In genomic region chr10:128547361-128548032, GRCm38 (mm10) we compare ENCODE assay signal across 8 mouse cellular contexts. TPM values are rescaled to one million over a fixed set of nuclear protein-coding genes. Genes with fewer than 3 reads are reported as not detected.
DNase-seq lines count a peak whose midpoint lies in the region; ATAC-seq and TF ChIP-seq lines count a peak whose summit lies in the region.

Zc3h10 (minus strand) TSS chr10:128547774.

- under 1% methylated on average over 39 of the region's 50 CpGs for WGBS in hindbrain, embryonic 16.5 days

- H3K4me2 ChIP-seq in hindbrain, embryonic 16.5 days (ENCODE audit: low read length): peak within 1 kb of the TSS; percentile 64

- ATAC-seq in hindbrain, embryonic 16.5 days: peak; percentile 89
- ATAC-seq in megakaryocyte, adult 5-6 weeks (ENCODE audit: poor library complexity, severe bottlenecking): peak; percentile 76

- H3K4me1 ChIP-seq in hindbrain, embryonic 16.5 days (ENCODE audit: control insufficient read depth, insufficient read depth, low read depth, low read length): peaks cover 7% of the 10 kb centered on the region

- peaks cover 24% of the 10 kb centered on the region for H3K36me3 ChIP-seq in hindbrain, embryonic 16.5 days (ENCODE audit: control insufficient read depth, insufficient read depth, low read length)

- peak; percentile 96 for DNase-seq in WW6 (ENCODE audit: low read depth, low spot score)
- DNase-seq in cerebellum, postnatal 4 days (ENCODE audit: low spot score in 2 of 2): peak; percentile 81 to 86
- peak; percentile 95 for DNase-seq in gastrocnemius, adult 18-20 months (ENCODE audit: low spot score)
- DNase-seq in left cerebral cortex, adult 2 months (ENCODE audit: extremely low spot score in 1 of 2, low spot score in 2 of 2): peak; percentile 93 to 95
- peak; percentile 96 for DNase-seq in right cerebral cortex, adult 2 months (ENCODE audit: low spot score in 2 of 2)
- peak; percentile 94 for DNase-seq in urinary bladder, postnatal 14 days (ENCODE audit: low spot score)

- intact Hi-C loops in left cerebral cortex, adult 2 months (cut with DNase I): loop anchor here (2.0 kb wide), 1 partner anchor 55 kb away; no protein-coding TSS in a partner anchor

- peak within 1 kb of the TSS; percentile 49 for H3K4me3 ChIP-seq in hindbrain, embryonic 16.5 days (ENCODE audit: low read length)
- H3K4me3 ChIP-seq in left cerebral cortex, adult 2 months: peak within 1 kb of the TSS; percentile 73

- peak within 1 kb of the TSS; percentile 92 for H3K27ac ChIP-seq in hindbrain, embryonic 16.5 days (ENCODE audit: low read depth, low read length)
- H3K27ac ChIP-seq in left cerebral cortex, adult 2 months: peak within 1 kb of the TSS; percentile 97

- no peaks in the 10 kb centered on the region for H3K9me3 ChIP-seq in hindbrain, embryonic 16.5 days (ENCODE audit: control insufficient read depth, low read length)

- H3K9ac ChIP-seq in hindbrain, embryonic 16.5 days (ENCODE audit: low read depth, low read length): peak within 1 kb of the TSS; percentile 83

- peak; percentile 50 for TF ChIP-seq CTCF in left cerebral cortex, adult 2 months (IDR thresholded peaks at IDR 0.05)

- no peaks in the 10 kb centered on the region for H3K27me3 ChIP-seq in hindbrain, embryonic 16.5 days (replicated peaks; ENCODE audit: control insufficient read depth, insufficient read depth, low read length)

RNA-seq across cellular contexts. Expression of gene Zc3h10, which starts in this region (rescaled TPM):
- 1 to 10 TPM; 4.6 to 8.3 TPM for total RNA-seq in gastrocnemius, adult 18-20 months (2021)
- 16.7 and 17.0 TPM in 2 replicates for polyA plus RNA-seq in hindbrain, embryonic 16.5 days (2015; fragmentation: Nextera tagmentation; extraction: Ambion mirVana)
- total RNA-seq in left cerebral cortex, adult 2 months (2021): 10 to 100 TPM; 12.4 to 15.7 TPM
- total RNA-seq in megakaryocyte, adult 5-6 weeks (2015): 6.0 and 8.1 TPM in 2 replicates
- total RNA-seq in megakaryocyte, adult 5-6 weeks (2017): 12.9 and 14.5 TPM in 2 replicates

Comparison
In these comparisons a context has a peak if more than half of its experiments do, and no peak if none do; other contexts are left out.
1. Peak in every context shown above with its lines: DNase-seq, ATAC-seq, H3K4me3 ChIP-seq and H3K27ac ChIP-seq.